Mouse (Mus musculus): ENCODE data around the gene Aff3.

- TF ChIP-seq CTCF (conservative IDR thresholded peaks at IDR 0.05; ENCODE audit: insufficient read depth, insufficient read length, low read depth, low read length) (no peak), POLR2A (IDR thresholded peaks at IDR 0.05; ENCODE audit: low read depth, low read length) (no peak)
Observed at GRCm38 (mm10) chr1:38384457-38385121, 280.2 kb downstream of the Aff3 start.
